Mouse (Mus musculus) liver, embryonic 14.5 days (tissue): ENCODE measurements at regions not wholly inside any gene's neighbourhood (a gene's known extent, or its start where the extent isn't known, plus 50 kb on each side); places are given as distances from the start of the nearest gene placed in this dataset.

Source experiments
- CTCF ChIP-seq: IDR thresholded peaks from 2 replicates; pipeline ENCODE4 v1.5.1; 2016; ENCODE audit warnings: antibody characterized with exemption, low read depth, control low read depth
- EP300 ChIP-seq: IDR thresholded peaks from 2 replicates; pipeline ENCODE4 v1.6.1; 2016; ENCODE audit warnings: antibody characterized with exemption, low read depth

- TF ChIP-seq CTCF (no peak), EP300 (no peak)
These were observed 117.7 kb downstream of the Tmem17 start for GRCm38 (mm10) chr11:22629581-22629980.
